Mouse (Mus musculus) Muller cell, postnatal 12 days (primary cell): ENCODE results near the gene Rbfox2.

Source experiments
- DNase-seq: peaks from one replicate; pipeline ENCODE4 v3.0.0-alpha.2; 2015; ENCODE audit errors: inconsistent ontology term

The Rbfox2 gene

DNA sequence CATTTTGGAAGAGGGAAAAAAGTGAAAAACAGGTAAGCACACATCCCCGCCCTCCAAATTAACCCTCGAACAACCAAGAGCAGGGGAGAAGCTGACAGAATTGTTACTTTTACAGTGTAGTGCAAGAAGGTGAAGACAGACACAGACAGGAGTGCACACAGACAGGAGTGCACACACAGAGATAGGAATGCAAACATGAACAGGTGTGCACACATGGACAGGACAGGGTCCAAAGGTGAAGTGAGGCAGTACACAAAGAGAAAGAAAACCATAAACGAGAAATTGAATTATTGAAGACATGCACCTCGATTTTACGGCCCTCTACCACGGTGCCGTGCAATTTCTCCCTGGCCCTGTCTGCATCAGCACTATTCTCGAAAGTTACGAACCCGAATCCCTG lies 201.5 kb downstream of the Rbfox2 start:
- DNase-seq: no peak

DNA sequence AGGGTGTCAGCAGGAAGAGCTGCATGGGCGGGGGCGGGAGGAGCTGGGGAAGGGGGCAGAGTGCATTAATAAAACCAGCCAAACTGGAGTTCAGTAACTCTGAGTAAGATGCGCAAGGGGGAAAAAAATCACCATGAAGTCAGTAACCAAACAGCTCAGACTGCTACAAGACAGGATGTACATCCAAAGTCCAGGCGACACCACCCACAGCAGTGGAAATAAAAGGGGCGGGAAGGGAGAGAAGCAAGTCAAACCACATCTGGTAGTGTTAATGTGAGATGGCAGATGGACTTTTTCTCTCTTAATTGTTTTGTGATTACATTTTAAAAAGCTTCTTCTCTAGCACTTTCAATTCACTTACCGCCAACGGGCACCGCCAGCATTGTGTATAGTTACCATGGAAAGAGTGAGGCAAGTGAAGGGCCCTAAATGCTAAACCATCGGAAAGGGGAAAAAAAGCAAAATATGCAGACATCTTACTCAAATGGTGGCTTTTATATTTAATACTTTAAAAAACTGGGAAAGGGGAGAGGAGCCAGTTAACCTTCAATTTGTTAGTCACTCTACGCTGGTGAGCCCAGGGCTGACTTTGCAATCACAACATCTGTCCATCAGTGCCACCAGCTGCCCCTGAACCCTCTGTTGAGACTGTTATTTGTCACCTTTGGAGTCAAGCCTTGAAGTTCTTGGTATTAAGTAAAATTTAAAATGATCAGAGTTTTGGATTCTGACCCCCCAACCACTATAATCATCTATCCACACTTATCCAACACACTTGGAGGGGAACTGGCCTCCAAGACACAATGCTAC lies 202.2 kb downstream of the Rbfox2 start:
- DNase-seq: no peak

DNA sequence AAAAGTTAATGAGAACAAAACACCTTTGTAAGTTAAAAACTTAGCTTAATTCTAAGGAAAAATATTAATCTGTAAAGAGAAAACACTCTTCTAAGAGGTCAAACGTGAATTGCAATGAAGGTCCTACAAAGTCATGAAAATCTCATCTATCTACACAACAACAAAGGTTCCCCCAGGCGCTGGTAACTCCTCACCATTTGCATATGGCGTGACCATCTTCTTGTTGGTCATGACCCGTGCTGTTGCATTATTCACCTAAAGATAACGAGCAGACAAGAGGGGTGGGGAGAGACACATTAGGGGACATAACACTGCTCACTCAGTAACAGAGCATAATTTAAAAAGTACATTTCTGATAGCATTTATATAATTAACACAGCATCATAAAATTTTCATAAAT lies 204.1 kb downstream of the Rbfox2 start:
- DNase-seq: no peak

DNA sequence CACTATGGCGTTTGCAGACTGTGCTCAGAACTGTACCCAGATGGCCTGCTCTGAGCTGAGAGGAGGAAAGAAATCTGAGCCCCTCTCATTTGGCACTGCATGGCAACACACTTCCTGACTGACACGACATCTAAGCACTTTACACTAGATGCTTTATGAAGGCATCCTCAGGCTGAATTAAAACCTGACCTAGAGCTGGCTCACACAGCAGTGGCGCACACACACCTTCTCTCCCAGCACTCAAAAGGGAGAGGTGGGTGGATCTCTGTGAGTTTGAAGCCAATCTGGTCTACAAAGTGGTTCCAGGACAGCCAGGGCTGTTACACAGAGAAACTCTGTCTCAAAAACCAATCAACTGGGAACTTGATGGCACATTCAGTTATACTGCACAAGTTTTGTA lies 207.0 kb downstream of the Rbfox2 start:
- no peak for DNase-seq

DNA sequence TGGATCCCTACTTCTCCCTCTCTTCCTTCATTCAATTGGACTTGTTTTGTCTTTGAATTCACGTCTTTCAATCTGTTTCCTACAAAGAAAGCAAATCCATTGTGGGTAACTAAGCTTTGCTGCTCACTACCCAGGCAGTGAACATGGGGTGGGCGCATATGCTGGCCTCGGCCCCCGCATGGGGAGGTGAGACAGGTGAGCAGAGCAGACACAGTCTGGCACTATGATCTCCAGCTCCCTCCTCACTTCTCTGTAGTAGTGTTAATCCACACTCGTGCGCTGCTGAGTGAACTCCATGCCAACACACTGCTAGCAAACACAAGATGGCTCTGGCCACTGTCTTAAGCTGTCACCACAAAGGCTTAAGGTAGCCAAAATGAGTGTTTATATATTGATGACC lies 209.4 kb downstream of the Rbfox2 start:
- no peak for DNase-seq

DNA sequence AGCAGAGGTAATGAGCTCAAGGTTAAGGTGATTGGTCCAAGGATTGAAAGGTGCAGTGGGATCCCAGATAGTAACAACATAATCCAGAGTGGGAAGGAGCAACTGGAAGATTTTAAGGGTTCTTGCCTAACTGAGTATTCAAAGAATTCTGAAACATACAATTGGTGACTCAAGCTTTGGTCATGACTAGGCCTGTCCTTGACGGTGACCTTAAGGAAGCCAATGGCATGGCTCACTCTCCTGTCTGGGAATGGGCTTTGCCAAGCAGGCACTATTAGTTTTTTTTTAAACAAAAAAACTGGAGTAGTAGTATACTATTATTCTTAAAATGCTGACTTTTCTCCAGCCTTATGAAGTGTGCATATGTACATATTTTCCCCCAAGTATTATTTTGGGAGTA lies 211.6 kb downstream of the Rbfox2 start:
- no peak for DNase-seq

DNA sequence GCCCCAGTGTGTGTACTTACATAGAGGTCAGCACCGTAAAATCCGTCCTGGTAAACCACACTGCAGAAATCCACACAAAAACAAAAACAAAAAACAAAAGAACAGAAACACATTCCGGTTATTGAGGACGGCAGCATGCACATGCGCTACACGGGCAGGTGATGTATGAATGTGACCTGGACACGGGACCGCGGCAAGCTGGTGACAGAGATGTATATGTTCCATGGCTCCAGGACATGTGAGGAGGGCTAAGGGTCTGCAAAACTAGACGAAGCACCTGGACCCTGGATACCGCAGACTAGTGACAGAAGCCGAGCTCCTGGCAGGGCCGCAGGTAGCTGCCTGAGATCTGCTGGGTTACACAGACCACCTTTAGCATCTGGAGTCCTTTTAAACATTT lies 212.4 kb downstream of the Rbfox2 start:
- DNase-seq: no peak

DNA sequence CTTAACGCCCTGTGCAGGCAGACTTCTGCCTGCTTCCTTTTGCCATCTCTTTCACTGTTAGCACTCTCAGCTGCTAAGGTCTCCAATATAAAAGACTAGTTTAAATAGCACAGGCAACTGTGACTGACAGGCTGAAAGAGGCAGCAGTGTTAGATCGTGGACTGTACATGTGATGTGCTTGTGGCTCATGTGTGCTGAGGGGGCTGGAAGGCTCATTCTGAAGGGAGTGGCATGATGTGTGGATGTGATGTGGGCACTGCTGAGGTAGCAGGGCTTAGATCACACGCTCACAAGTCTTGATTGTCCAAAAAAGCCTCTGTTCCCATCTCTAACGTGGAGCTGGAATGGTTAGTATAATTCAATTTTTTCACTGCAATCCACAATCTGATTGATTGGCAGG lies 215.4 kb downstream of the Rbfox2 start:
- no peak for DNase-seq

DNA sequence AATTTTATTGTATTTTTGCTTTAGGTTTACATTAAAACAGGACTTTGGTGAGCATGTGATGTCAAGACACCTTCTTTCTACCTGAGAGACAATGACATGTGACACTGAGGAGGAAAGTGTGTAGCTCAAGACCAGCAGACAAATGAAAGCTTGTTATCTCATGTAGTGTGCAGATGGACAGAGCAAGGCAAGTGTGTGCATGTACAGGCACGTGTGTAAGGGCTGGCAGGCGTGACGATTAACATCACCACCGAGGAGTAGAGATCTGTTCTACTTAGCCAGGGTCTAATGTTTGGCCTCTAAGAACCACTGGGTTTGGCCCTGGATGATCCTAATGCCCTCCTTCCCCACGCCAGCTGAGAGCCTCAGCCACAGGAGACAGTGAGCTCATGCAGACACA lies 216.3 kb downstream of the Rbfox2 start:
- no peak for DNase-seq

DNA sequence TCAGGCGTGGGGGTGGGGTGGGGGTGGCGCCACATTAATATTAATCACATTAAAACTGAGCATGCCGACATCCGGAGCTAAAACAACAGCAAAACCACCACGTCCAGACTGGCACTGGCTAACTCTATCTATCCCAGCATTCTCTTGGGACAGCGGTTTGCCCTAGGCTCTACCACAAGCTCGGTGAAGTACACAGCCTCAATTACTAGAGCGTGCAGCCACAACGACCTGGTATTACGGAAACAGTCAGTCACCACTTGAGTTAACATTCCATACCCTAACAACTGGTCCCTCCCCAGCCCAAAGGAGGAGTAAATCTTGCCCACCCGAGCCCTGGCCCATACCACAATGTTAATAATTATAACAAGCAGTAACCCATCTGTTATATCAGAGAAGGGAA lies 217.6 kb downstream of the Rbfox2 start:
- DNase-seq: no peak

DNA sequence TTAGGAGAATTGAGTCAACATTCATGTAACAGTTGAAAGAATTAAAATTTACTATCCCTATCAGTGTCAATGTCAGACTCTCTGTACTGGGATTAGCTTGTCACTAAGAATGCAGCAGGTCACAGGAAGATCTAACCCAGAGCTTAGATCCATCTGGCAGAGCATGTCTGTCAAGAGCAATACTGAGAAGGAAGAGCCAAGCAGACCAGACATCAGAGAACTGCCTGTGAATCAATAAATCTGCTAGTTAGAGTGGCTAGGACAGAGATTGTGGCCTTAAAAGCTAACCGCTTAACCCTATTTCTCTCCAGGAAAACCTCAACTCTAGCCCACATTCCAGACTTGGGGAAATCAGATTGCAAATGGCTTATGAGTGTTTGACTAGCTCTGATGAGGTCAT lies 220.3 kb downstream of the Rbfox2 start:
- no peak for DNase-seq

DNA sequence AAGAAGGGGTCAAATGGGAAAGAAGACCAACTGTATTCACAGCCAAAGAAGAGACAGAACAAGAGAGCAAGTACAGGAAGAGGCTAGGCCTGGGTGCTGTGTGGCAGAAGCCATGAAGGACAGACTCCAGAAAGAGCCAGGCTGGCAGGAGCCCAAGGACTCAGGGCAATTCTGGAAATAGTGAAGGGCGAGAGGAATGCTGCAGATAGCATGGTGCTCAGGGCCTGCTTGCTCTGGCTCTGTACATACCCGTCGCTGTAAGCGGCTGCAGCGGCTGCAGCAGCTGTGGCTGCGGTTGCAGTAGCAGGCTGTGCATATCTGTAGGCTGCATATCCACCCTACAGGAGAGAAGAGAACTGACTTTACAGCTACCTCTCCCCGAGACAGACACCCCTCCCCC lies 221.0 kb downstream of the Rbfox2 start:
- no peak for DNase-seq

DNA sequence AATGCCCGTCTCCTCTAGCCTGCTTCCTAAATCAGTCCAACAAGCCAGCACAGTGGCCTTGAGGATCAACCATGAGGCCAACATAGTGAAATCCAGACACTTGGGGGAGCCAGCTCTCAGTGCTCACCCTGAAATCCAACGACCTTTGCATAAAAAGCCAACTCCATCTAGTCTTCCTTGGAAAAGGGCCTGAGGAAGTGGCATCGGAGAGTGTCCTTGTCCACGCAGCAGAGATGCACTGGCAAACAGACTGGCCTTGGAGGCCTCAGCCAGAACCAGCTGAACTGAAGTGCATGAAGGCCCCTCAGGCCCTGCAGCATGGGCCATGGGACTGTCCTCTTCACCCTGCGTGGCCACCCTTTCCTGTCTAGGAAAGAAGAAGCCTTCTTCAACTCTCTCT lies 225.3 kb downstream of the Rbfox2 start:
- no peak for DNase-seq

DNA sequence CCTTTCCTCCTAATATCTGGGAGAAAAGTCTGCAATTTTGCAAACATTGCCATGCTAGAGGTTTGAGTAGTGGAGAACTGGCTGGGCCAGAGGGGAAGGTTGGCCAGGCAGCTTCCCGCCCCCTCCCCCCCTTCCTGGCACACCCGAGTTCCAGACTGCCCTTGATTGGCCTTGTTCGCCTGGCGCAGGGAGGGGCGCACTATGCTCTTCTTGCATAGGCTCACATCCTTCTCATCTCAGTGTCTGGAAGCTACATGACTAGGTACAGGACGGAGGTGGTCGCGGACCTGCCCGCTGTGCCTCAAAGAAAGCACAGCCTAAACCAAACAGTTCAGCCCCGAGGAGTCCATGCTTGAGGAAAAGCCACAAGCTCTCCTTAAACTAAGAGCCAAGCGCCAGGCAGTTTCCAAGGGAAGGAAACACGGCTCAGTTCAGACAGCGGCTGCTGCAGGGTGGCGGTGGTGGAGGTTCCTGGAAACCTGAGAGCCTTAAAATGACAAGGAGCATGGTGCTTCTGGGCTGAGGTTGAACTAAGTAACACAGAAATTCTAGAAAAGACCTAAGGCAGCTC lies 226.0 kb downstream of the Rbfox2 start:
- no peak for DNase-seq

DNA sequence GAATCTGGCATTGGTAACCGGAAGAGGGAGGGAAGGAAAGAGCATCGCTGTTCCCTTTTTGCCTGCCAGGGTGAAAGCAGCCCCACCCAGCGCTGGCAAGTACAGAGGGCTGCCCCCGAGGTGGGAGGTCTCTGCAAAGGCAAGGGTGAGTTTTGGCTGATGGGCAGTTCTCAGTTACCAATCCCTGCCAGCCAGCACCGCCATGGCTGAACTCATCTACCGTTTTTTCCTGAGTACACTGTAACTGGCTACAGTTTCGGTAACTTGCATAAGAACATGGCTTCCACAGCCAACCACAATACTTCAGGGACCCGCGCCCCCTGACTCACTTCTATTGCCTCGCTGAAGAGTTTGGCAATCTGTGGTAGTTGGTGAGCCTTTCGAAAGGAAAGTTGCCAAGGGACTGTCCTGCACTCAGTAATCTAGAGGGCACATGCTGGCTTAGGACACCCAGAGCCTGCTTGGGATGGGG lies 226.9 kb downstream of the Rbfox2 start:
- DNase-seq: peak; percentile 40

DNA sequence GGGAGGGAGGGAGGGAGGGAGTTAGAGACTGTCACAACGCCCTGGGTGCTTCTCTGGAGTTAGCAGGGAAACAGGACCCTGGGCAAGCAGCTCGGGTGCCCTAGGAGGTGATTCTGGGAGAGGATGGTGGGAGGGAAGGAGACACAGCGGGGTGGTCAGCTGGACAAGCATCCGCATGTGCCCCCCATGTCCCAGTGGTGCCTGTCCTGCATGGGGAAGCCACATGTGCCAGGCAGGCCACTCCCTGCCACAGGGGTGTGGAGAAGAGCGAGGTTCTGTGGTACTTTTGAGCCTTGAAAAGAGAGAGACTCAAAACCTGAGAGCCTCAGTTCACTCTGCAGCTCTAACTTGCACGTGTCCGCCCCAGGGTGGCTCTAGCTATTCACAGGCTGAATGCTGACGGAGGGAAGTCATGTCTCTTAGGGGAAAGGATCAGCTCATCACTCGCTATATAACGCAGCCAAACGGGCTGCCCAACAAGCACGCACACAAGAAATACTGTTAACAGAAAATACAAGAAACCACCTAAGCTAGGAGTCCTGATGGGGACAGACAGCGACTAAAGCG lies 227.5 kb downstream of the Rbfox2 start:
- no peak for DNase-seq

DNA sequence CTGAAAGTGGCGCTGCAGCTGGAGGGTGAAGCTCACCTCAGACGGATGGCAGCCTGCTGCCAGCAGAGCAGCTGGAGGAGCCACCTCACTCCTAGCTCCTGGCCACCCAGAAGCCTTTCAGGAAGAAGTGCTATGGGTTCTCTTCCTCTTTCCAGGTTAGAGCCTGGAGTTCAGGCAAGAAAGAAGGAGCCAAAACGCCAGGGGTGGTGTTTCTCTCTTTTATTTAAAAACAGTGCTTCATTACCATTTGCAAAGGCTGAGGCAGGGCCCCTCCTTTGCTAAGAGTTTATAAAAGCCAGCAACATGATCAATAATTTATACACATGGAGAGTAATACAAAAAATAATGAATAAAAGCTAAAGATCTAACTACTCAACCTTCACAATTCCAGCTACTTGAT lies 228.0 kb downstream of the Rbfox2 start:
- no peak for DNase-seq

DNA sequence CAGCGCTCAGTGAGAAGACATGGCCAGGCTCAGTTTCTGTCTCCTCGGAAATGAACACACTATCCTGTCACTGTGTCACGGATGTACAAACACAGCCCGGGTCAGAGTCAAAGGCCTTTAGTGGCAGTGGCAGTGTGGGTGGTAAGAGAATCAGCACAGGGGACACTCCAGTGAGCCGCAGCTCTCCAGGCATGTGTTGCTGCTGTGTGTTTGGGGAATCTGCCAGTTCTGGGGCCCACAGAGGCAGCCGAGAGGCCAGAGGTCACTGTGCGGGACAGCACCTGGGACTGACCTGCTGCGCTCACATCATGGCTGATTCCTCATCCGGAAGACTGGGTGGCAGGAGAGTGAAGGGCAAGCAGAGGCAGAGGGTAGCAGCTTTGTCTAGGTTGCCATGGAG lies 228.9 kb downstream of the Rbfox2 start:
- no peak for DNase-seq

DNA sequence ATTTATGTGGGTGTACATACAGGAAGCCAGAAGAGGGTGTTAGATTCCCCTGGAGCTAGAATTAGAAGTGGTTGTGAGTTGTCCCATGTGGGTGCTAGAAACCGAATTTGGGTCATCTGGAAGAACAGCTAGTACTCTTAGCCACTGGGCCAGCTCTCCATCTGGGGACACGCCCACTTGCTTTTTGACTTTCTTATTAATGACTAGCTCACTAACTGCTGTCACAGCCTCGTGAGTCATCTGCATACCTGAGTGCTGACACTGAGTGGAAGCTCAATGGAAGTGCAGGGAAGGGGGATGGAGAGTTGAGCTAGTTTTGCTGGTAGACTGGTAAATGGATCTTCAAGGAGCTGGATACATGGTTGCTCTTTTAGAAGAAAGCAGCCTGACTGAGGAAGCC lies 230.3 kb downstream of the Rbfox2 start:
- peak; percentile 62 for DNase-seq

DNA sequence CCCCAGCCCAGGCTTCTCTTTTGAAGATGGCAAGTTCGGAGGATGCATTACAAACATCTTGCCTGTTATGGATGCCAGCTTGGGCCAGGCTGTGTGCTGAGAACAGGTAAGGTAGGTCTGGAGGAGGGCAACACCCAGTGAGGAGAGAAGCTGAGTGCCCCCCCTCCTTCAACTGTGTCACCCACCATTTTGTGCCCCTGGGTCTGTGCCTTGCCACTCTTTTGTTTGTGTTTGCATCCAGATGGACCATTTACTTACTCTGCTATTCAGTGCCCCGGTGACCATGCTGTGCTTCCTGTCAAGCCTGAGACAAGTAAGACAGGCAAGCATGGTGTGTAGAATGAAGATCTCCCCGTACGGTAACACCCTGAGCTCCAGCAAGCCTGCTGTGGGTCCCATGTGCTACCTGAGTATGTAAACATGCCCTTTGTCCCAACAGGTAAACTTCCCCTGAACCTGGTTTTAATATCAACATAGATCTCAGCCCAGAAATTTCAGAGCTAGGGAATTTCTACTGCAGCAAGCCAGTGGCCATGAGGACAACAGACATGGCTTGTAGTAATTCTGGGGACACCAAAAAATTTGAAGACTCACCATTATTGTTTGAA lies 234.1 kb downstream of the Rbfox2 start:
- no peak for DNase-seq

DNA sequence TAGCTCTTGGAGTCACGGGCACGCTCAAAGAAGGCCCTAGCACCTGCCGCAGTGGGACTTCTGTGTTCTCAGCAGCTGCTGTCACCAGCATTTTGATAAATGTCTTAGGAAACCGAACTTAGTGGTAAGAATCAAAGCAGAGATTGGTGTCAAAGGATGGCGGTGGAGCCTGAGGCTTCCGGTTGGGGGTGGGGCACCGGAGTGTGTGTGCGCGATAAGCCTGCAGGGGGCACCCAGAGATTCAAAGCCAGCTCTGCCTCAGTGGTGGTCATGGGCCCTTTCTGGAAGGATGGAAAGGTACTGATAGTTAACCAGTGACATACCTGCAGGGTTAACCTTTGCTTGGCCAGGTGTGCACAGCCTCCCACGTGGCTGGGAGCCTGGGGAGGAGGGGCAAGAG lies 235.3 kb downstream of the Rbfox2 start:
- DNase-seq: no peak

DNA sequence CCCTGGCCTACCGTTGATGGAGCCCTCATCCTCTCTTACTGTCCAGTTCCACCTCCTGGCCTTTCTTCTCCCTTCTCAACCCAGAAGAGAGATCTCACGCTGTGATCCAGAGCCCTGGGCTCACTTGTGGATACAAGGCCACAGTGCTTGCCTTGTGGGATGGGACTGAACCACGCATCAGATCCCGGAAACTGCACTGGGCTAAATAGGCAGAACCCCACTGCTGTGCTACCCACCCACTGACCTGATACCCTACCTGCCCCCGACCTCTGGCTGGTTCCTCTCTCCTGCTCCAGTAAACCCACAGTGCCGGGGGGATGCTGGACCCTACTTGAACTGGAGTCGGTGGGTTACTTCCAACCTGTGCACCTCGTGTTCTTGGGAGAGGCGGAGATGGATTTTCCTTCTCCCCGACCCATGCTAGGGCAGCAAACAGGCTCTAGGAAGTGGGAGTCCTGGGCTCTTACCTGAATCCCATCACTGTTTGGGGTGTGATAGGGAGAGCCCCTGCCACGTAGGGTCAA lies 236.0 kb downstream of the Rbfox2 start:
- DNase-seq: no peak

DNA sequence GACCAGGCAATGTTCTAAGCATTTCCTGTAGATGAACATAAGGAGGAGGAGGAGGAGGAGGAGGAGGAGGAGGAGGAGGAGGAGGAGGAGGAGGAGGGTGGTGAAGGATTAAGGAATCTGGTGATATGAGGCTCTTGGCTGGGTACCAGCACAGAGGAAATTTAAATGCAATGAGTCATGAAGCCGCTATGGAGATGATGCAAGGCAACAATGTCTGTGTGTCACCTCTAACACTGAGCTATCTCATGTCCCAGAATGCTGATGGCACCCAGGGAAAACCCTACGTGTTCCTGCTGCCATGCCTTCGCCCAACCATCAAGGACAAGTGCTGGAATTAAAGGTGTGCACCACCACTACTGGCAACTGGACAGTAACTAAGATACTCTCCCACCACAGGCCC lies 237.8 kb downstream of the Rbfox2 start:
- peak; percentile 67 for DNase-seq
